Mouse (Mus musculus) CH12.LX (cell line): ENCODE results near the gene Lrrc15. TPM values are rescaled to one million over a fixed set of nuclear protein-coding genes. Genes with fewer than 3 reads are reported as not detected.

ENCODE experiments used
- DNase-seq: peaks from one replicate; pipeline ENCODE4 v3.0.0-alpha.2; 2013; ENCODE audit errors: extremely low read depth
- H3K27ac ChIP-seq: 2 replicates; pipeline ENCODE4 v1.5.1; 2012; ENCODE audit warnings: low read depth, mild to moderate bottlenecking, control low read depth, moderate library complexity; ENCODE audit not compliant: insufficient read depth
- H3K27me3 ChIP-seq: replicated peaks from 2 replicates; pipeline ENCODE3; 2012; ENCODE audit warnings: inconsistent platforms
- H3K36me3 ChIP-seq, 2 experiments: replicated peaks in 1 of 2; 2 replicates each; pipeline versions ENCODE3 to v1.6.1; 2012; ENCODE audit warnings: inconsistent platforms in 1 of 2, low read length in 1 of 2, mild to moderate bottlenecking in 1 of 2, mixed read lengths in 1 of 2, moderate library complexity in 1 of 2; ENCODE audit not compliant: control insufficient read depth in 1 of 2, insufficient read depth in 1 of 2
- H3K4me1 ChIP-seq, 2 experiments: 2 replicates each; pipeline ENCODE4 v1.6.1; 2012; ENCODE audit warnings: inconsistent platforms in 1 of 2, moderate library complexity in 1 of 2; ENCODE audit not compliant: insufficient read depth in 2 of 2, control insufficient read depth in 1 of 2
- H3K4me2 ChIP-seq: 2 replicates; pipeline ENCODE4 v1.6.1; 2012; ENCODE audit warnings: low read depth, mild to moderate bottlenecking, control low read depth; ENCODE audit not compliant: poor library complexity, insufficient read depth, severe bottlenecking
- H3K4me3 ChIP-seq, 3 experiments: fragments of 150-350 bp in 1 of 3; sonication (generic) in 1 of 3; replicated peaks in 1 of 3; 2 replicates each; pipeline versions ENCODE3 to v1.5.1; 2011 to 2012; ENCODE audit warnings: low read depth in 2 of 3, low read length in 2 of 3, mild to moderate bottlenecking in 2 of 3, moderate library complexity in 2 of 3, control low read depth in 1 of 3, improper control_type of control experiment in 1 of 3, inconsistent platforms in 1 of 3, mixed read lengths in 1 of 3; ENCODE audit not compliant: poor library complexity in 1 of 3
- H3K79me2 ChIP-seq: replicated peaks from 2 replicates; pipeline ENCODE4 v1.6.1; 2012; ENCODE audit warnings: mild to moderate bottlenecking, moderate library complexity; ENCODE audit not compliant: control insufficient read depth, poor library complexity, insufficient read depth, severe bottlenecking; ENCODE audit errors: extremely low read depth
- H3K9ac ChIP-seq: 2 replicates; pipeline ENCODE4 v1.6.1; 2012; ENCODE audit warnings: low read depth, mild to moderate bottlenecking, control low read depth, moderate library complexity; ENCODE audit not compliant: insufficient read depth
- H3K9me3 ChIP-seq: replicated peaks from 2 replicates; pipeline ENCODE3; 2012; ENCODE audit warnings: low read length, inconsistent platforms, mixed read lengths
- BHLHE40 ChIP-seq: IDR thresholded peaks from 2 replicates; pipeline ENCODE4 v1.6.1; 2011; ENCODE audit warnings: mild to moderate bottlenecking, low read depth, low read length, improper control_type of control experiment
- CTCF ChIP-seq, 2 experiments: IDR thresholded peaks in 1 of 2; conservative IDR thresholded peaks in 1 of 2; 2 replicates each; pipeline ENCODE4 v1.5.1; 2011 to 2012; ENCODE audit warnings: low read depth in 2 of 2, low read length in 2 of 2, improper control_type of control experiment in 1 of 2, inconsistent platforms in 1 of 2, mild to moderate bottlenecking in 1 of 2, moderate library complexity in 1 of 2
- ELF1 ChIP-seq: IDR thresholded peaks from 2 replicates; pipeline ENCODE4 v1.6.1; 2014; ENCODE audit warnings: low read depth, mild to moderate bottlenecking, inconsistent platforms, low read length, improper control_type of control experiment
- EP300 ChIP-seq: IDR thresholded peaks from 2 replicates; pipeline ENCODE4 v1.6.1; 2011; ENCODE audit warnings: low read length, improper control_type of control experiment
- ETS1 ChIP-seq: conservative IDR thresholded peaks from 2 replicates; pipeline ENCODE4 v1.6.1; 2012; ENCODE audit warnings: low read depth, mild to moderate bottlenecking, inconsistent platforms, low read length, improper control_type of control experiment, moderate library complexity
- IRF4 ChIP-seq: IDR thresholded peaks from 2 replicates; pipeline ENCODE4 v1.6.1; 2014; ENCODE audit warnings: low read depth, mild to moderate bottlenecking, inconsistent platforms, low read length, improper control_type of control experiment
- JUN ChIP-seq: IDR thresholded peaks from 2 replicates; pipeline ENCODE4 v1.6.1; 2011; ENCODE audit warnings: low read depth, mild to moderate bottlenecking, low read length, improper control_type of control experiment, moderate library complexity; ENCODE audit not compliant: insufficient read depth
- JUND ChIP-seq: conservative IDR thresholded peaks from 2 replicates; pipeline ENCODE4 v1.6.1; 2011; ENCODE audit warnings: low read depth, low read length, improper control_type of control experiment
- KAT2A ChIP-seq: IDR thresholded peaks from 2 replicates; pipeline ENCODE4 v1.6.1; 2012; ENCODE audit warnings: low read length, improper control_type of control experiment, inconsistent platforms; ENCODE audit not compliant: insufficient replicate concordance
- MAX ChIP-seq: IDR thresholded peaks from 2 replicates; pipeline ENCODE4 v1.6.1; 2011; ENCODE audit warnings: low read length, improper control_type of control experiment
- MYC ChIP-seq: IDR thresholded peaks from 2 replicates; pipeline ENCODE4 v1.6.1; 2011; ENCODE audit warnings: low read depth, mild to moderate bottlenecking, improper control_type of control experiment, low read length
- NELFE ChIP-seq: IDR thresholded peaks from 2 replicates; pipeline ENCODE4 v1.6.1; 2011; ENCODE audit warnings: low read depth, low read length, improper control_type of control experiment
- NRF1 ChIP-seq: IDR thresholded peaks from 2 replicates; pipeline ENCODE4 v1.6.1; 2014; ENCODE audit warnings: low read depth, mild to moderate bottlenecking, inconsistent platforms, low read length, improper control_type of control experiment, moderate library complexity
- PAX5 ChIP-seq: IDR thresholded peaks from 2 replicates; pipeline ENCODE4 v1.6.1; 2012; ENCODE audit warnings: low read length, inconsistent platforms, mixed read lengths
- POLR2A ChIP-seq: IDR thresholded peaks from 2 replicates; pipeline ENCODE4 v1.6.1; 2011; ENCODE audit warnings: low read depth, mild to moderate bottlenecking, improper control_type of control experiment, low read length
- POLR2AphosphoS2 ChIP-seq: IDR thresholded peaks from 2 replicates; pipeline ENCODE4 v1.6.1; 2011; ENCODE audit warnings: low read depth, low read length, improper control_type of control experiment
- SIN3A ChIP-seq: IDR thresholded peaks from 2 replicates; pipeline ENCODE4 v1.6.1; 2012; ENCODE audit warnings: low read length, improper control_type of control experiment, inconsistent platforms
- SMC3 ChIP-seq: IDR thresholded peaks from 2 replicates; pipeline ENCODE4 v1.6.1; 2011; ENCODE audit warnings: low read depth, low read length, improper control_type of control experiment
- UBTF ChIP-seq: IDR thresholded peaks from 2 replicates; pipeline ENCODE4 v1.6.1; 2012; ENCODE audit warnings: low read depth, mild to moderate bottlenecking, inconsistent platforms, low read length, improper control_type of control experiment, moderate library complexity
- ZC3H11A ChIP-seq: IDR thresholded peaks from 2 replicates; pipeline ENCODE4 v1.6.1; 2012; ENCODE audit warnings: low read depth, mild to moderate bottlenecking, inconsistent platforms, low read length, improper control_type of control experiment
- ZKSCAN1 ChIP-seq: IDR thresholded peaks from 2 replicates; pipeline ENCODE4 v1.6.1; 2012; ENCODE audit warnings: low read depth, inconsistent platforms, low read length, improper control_type of control experiment, borderline replicate concordance
- ZMIZ1 ChIP-seq: IDR thresholded peaks from 2 replicates; pipeline ENCODE4 v1.6.1; 2012; ENCODE audit warnings: low read depth, mild to moderate bottlenecking, inconsistent platforms, low read length, improper control_type of control experiment
- dilution Hi-C: fragments of 300-500 bp; cut with MboI; formaldehyde crosslinking; loops from 2 replicates; pipeline ENCODE4 v1.14.3; 2020; ENCODE audit warnings: low sequenced_read_pairs; ENCODE audit not compliant: extremely low pct_unique_long_range_greater_than_20kb, extremely low pct_ligation_motif_present
- in situ Hi-C: fragments of 300-500 bp; cut with MboI; formaldehyde crosslinking; loops from 3 replicates; pipeline ENCODE4 v1.14.3; 2019; ENCODE audit warnings: low sequenced_read_pairs, low pct_ligation_motif_present, low pct_unique_long_range_greater_than_20kb, mixed read lengths
- polyA plus RNA-seq: library from polyadenylated mRNA; unstranded; fragments of >175 nt; gene quantifications from 2 replicates; pipeline ENCODE4 v1.2.1, GENCODE M21; 2012; ENCODE audit warnings: low read depth; ENCODE audit not compliant: insufficient read length
- total RNA-seq, 2 experiments: library from RNA; depleted of rRNA; stranded (reverse); fragments of 300-350 nt in 1 of 2; fragments of >200 nt in 1 of 2; gene quantifications; 2 replicates each; pipeline ENCODE4 v1.2.3; 2012 to 2014

Gene Lrrc15
- total and polyA plus RNA-seq, 3 experiments = not detected

DNA sequence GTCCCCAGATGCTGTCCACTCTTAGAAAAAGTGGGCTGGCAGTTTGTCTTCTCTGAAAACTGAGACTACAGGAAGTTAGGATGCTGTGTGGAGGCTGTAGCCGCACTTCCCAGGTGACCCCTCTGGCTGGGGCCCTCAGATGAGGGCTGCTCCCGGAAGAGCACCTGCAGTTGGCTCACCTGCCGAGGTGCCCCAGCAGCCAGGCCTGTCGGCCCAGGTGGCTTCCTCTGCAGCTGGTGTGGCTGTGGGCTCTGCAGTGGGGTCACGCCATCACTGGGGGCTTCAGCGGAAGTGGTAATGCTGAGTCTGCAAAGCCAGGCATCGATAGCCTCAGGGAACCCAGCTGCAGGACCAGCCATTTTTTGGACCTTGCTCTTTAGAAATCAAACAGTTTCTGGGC, 28.0 kb downstream of the Lrrc15 start (continued):
- TF ChIP-seq UBTF = no peak
- TF ChIP-seq NRF1 = no peak

DNA sequence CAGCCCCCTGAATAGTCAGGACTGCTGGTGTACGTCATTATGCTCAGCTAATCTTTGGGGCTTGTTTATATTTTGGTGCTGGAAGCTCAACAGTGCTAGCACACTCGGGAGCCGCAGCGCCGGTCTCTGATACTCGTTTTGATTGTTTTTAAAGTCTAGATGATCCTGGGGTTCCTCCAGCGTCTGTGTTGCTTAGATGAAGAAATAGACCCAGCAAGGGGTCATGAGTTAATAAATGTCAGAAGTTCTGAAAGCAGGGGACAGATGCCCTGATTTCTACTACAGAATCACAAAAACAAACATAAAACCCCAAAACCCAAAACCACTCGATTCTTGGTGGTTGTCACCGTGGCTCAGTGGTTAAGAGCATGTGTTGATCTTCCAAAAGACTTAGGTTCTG, 29.2 kb downstream of the Lrrc15 start:
- no peak overlapping the region for H3K27ac ChIP-seq
- dilution Hi-C loops = no loop called here
- H3K79me2 ChIP-seq = no peaks in the 10 kb centered on the region
- DNase-seq = no peak
- no peaks in the 10 kb centered on the region for H3K9me3 ChIP-seq
- in situ Hi-C loops = loop anchor here (5.0 to 25.0 kb wide), 3 partner anchors 248 to 1108 kb away; no protein-coding TSS in a partner anchor
- no peak overlapping the region for H3K9ac ChIP-seq
- H3K4me3 ChIP-seq = no peak overlapping the region
- no peaks in the 10 kb centered on the region for H3K36me3 ChIP-seq
- no peak overlapping the region for H3K4me2 ChIP-seq
- H3K4me1 ChIP-seq = peaks cover 8 to 16% of the 10 kb centered on the region in 2 experiments
- no peak for TF ChIP-seq CTCF (conservative IDR thresholded peaks at IDR 0.05 in 1 of 2, IDR thresholded peaks at IDR 0.05 in 1 of 2; ENCODE audit: low read depth in 2 of 2, low read length in 2 of 2)
- TF ChIP-seq SMC3 = no peak
- TF ChIP-seq BHLHE40 = no peak
- TF ChIP-seq POLR2A = no peak
- no peak for TF ChIP-seq ZMIZ1
- TF ChIP-seq POLR2AphosphoS2 = no peak
- TF ChIP-seq ELF1 = no peak
- TF ChIP-seq IRF4 = no peak
- peaks cover 21% of the 10 kb centered on the region for H3K27me3 ChIP-seq

DNA sequence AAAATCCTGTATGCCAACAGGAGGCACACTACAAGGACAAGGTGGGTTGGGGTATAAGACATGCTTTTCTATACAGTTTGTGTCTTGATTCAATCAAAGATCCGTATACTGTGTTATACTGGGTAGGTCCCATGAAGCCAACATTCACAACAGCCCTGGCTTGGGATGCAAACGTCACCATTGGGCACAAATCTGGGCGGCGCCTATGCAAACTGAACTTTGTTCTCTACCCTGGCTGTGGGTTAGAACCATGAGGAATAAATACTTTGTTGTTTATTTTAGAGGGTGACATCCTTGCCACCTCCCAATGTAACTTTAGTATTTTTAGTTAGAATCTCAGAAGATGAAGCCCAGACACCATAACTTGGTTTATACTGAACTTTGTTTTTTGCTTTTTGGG, 29.7 kb downstream of the Lrrc15 start:
- in situ Hi-C loops = loop anchor here (5.0 to 25.0 kb wide), 3 partner anchors 249 to 1109 kb away; no protein-coding TSS in a partner anchor
- Histone ChIP-seq H3K4me2 (no peak overlapping the region), H3K9me3 (no peaks in the 10 kb centered on the region), H3K9ac (no peak overlapping the region), H3K4me1 (peaks cover 8 to 16% of the 10 kb centered on the region in 2 experiments), H3K4me3 (no peak overlapping the region), H3K79me2 (no peaks in the 10 kb centered on the region), H3K27ac (no peak overlapping the region), H3K36me3 (no peaks in the 10 kb centered on the region), H3K27me3 (peaks cover 21% of the 10 kb centered on the region)
- dilution Hi-C loops = no loop called here
- no peak for DNase-seq
- TF ChIP-seq SIN3A (no peak), CTCF (conservative IDR thresholded peaks at IDR 0.05 in 1 of 2, IDR thresholded peaks at IDR 0.05 in 1 of 2; ENCODE audit: low read depth in 2 of 2, low read length in 2 of 2) (no peak), EP300 (no peak), SMC3 (no peak), ZKSCAN1 (no peak), MYC (no peak), ZMIZ1 (no peak), JUN (no peak), NRF1 (no peak), POLR2A (no peak), BHLHE40 (no peak), JUND (no peak), IRF4 (no peak), ETS1 (no peak), KAT2A (no peak), POLR2AphosphoS2 (no peak), ZC3H11A (no peak), NELFE (no peak), MAX (no peak), PAX5 (no peak)
